Mouse (Mus musculus) monocyte, adult 2 months (primary cell): ENCODE data around the gene Krt5.
"Not testable (repeated sequence)": the region's sequence is repeated elsewhere in the genome, so short reads cannot be mapped to it uniquely, and the experiment has no call there.

Experiments used
- DNase-seq, 2 experiments: peaks; one replicate each; pipeline ENCODE4 v3.0.0; 2022; ENCODE audit warnings: low spot score in 2 of 2, low read depth in 1 of 2

The Krt5 gene

DNA sequence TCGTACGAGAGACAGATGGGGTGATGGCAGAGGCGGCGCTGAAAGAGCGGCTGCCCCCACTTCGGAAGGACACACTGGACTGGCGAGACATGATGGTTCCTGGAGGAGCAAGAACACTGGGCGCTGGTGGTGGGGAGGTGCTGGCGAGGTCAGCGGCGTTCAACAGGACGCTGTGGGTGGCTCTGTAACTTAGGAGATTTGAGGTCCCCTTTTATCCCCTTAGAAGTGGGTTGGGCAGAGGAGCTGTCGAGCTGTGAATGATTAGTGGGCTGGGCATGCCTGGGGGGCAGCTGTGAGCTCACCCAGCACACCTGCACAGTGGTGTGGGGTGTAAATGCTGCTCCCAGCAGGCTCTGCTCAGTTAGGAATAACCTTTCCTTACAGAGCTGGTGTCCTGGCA lies at the start of gene Krt5:
Krt5 (minus strand) TSS at position 179 of the 400 bp plus-strand sequence.
- DNase-seq: no peak

DNA sequence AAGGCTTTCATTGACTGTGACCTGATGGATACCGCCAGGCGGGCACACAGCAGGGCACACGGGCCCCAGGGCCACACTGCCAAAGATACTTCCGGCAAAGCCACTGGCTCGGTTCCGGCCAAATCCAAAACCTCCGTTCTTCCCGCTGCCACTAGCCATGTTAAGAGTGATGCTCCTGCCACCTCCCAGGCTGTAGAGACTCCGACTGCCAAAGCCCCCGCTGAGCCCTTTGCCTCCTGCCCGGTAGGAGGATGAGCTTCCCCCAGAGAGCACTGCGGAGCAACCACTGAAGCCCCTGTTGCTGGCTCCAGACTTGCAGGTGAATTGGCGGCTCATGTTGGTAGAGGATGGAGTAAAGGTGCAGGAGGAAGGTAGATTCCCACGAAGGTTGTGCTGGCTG lies 30.0 kb upstream of the Krt5 start, which contains the start of gene Krt71:
Krt71 (minus strand) TSS at position 399 of the 400 bp plus-strand sequence.
- DNase-seq: no peak

DNA sequence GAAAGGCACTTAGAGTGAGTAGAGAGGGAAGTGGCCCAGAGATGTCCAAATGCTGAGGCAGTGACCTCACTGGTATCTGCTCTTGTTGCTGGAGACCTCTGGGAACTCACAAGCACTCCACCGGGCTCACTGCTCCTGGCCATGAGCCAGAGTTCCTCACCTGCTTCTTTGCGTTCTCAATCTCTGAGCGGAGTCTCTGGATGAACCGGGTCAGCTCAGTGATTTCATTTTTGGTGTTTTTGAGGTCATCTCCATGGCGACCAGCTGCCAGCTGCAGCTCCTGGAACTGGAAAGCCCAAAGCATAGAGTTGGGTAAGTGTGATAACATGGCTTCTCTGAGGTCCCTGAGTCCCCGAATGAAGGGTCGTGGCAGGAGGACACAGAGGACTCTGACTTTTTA lies 25.1 kb upstream of the Krt5 start:
- DNase-seq: no peak

DNA sequence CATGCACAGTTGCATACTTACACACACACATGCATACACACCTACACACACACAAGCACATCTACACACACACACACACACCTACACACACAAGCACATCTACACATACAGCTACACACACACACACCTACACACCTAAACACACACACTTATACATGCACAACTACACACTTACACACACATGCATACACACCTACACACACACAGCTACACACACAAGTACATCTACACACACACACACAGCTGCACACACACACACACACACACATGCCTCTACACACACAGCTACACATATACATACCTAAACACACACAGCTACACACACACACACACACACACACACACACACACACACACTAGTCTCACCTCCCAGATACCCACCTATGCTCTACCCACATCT lies 18.0 kb upstream of the Krt5 start:
- no peak for DNase-seq

DNA sequence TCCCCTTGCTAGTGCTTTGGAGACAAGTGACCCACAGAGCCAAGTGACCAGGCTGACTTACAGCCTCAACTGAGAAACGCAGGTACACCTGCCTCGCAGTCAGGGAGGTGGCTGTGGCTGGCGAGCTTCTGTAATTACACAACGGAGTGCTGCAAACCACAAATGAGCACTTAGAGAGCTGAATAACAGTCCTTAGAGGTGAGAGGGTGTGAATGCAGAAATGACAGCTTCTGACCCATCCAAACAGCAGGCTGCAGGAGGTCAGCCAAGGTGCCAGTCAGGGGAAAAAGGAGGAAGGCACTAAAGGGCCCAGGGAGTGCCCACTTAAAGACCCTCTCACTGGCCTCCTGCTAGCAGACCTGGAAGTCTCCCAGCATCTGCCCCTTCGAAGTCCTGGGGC lies 12.0 kb upstream of the Krt5 start:
- no peak for DNase-seq

DNA sequence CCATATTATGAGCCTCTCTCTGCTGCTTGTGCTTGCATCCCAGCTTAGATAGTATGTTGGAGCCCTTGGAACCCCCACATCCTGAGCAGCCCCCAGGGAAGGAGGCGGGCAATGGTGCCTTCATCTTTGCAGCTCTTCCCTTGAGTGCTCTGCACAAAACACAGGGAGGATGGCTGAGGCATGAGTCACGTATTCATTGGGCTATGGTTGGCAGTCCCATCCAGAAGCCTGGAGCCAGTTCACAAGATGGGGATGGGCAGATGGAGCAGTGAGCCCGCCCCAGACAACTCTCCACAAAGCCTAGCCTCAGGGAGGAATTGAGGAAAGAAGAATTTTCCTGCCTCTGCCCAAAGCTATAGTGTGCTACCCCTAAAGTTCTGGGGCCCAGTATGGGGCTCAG lies 3.1 kb upstream of the Krt5 start:
- no peak for DNase-seq

DNA sequence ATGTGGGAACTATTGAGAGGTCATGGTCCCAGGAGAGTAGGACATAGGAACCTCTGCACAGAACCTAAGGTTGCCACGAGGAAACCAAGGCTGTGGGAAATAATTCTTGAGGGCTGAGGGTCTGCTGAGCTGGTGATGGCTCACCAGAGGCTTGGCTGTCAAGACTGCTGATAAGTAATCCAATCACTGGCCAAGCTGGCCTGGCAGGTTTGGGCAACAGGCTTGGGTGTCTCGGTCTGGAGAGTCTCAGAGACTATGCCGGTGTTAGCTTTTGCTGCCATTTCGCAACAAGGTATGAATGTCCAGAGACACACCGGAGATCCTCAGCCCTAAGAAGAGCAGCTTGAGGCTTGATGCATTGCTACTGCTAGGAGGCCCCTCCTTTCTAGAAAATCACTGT lies 1.7 kb upstream of the Krt5 start:
- DNase-seq: no peak

DNA sequence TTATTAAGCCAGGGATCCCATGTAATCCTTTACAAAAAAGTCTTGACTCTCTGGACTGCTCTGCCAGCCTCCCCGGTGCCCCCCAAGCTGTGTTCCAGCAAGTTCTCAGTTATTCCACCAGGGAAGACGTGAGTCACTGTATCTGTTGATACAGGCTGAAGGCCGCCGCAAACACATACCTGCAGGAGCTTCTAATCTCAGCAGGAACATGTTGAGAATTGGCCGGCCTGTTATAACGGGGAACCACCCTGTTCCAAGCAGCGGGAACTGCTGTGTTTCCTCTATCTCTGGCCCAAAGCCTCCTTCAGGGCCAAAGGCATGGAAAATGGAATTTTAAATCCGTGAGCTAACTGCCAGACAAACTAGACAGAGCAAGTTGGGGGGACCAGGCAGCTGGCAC lies 1.0 kb upstream of the Krt5 start:
- no peak for DNase-seq

DNA sequence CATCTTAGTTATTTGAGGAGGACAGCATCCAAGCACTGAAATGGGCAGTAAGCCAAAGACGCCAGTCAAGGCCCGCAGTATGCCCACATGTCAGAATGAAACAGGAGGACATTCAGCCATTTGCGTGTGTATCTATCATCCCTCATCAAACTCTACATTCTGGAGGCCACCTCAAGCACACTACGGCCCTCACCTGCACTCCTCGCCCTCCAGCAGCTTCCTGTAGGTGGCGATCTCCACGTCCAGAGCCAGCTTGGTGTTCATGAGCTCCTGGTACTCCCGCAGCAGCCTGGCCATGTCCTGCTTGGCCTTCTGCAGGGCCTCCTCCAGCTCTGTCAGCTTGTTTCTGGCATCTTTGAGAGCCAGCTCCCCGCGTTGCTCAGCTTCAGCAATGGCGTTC lies 4.0 kb downstream of the Krt5 start:
- no peak for DNase-seq

DNA sequence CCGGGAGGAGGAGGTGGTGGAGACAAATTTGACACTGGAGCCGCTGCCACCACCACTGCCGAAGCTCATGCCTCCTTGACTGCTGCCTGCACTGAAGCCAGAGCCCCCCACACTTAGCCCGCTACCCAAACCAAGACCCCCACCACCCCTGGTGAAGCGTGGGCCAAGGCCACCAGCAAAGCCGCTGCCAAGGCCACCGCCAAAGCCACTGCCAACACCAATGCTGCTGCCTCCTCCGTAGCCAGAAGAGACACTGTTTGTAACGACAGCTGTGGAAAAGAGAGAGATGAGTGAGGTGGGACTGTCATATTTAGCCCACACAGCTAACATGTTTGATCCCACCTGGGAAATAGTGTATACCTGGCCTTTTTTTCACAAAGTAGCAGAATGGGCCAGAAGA lies 5.2 kb downstream of the Krt5 start:
- DNase-seq: no peak

DNA sequence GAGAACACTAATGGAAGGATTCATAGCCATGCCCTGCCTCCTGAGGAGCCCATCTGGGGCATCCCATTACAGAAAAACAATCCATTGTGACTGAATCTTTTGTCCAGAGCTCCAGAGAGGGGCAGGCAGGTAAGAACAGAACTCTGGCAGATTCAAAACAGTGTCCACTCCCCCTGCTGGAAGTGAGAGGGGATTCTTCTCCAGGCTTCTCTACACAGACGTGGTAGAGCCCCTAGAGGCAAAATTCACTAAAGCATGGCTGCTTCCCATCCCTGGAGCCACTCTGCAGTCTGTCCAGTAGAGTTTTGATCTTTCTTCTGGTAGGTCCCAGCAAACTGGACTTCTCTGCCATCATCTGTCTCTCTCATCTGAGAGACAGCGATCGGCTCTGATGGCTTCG lies 8.6 kb downstream of the Krt5 start:
- DNase-seq: no peak

DNA sequence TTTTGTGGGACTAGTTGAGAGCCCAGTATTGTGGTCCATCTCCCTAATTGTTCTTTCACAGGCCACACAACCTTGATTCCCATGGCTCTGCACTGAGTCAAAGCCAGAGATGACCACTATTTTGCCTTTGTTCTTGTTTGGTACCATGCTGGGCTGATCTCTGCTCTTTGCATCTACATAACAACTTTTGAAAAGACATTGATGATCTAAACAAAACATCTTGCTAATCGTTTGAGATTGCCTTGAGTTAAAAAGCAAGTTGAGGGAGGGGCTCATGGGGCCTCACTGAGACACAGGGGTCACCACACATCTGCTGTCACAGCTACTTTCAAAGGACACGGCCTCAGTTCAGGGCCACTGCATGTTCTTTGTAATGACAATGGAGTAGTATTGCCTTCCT lies 10.3 kb downstream of the Krt5 start:
- no peak for DNase-seq

DNA sequence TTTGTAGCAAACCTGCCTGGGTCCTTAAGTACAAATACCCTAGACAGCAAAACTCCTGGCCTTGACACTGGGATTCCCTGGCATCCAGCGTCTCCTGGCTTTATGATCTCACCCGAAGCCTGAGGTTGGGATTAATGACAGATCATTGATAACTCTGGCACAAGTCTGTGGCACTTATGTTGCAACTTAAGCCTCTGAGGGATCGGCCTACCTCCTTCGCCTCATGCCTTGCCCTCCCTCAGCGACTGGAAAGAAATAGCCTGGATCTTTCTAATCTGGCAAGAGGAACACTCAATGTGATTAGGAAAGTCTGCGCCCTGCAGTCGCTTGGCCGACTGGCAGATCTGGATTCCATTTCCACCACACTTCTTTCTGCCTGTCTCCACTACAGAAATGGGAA lies 12.8 kb downstream of the Krt5 start:
- no peak for DNase-seq

DNA sequence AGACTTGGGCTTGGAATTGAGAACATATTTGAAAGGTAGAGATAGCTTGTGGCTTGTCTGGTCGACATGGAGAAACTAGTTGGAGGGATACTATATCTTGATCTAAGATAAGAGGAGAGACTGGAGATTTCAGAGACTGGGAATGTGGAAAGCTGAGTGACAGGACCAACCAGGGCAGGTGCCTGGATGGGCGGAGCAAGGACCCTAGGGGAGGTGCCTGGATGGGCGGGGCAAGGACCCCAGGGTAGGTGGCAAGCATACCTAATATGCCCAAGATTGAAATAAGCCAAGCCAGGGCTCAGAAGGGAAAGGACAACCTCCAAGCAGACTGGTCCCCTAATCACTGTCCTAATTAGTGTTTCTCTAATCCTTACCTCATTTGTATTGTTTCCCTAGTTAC lies 13.5 kb downstream of the Krt5 start:
- no peak for DNase-seq

DNA sequence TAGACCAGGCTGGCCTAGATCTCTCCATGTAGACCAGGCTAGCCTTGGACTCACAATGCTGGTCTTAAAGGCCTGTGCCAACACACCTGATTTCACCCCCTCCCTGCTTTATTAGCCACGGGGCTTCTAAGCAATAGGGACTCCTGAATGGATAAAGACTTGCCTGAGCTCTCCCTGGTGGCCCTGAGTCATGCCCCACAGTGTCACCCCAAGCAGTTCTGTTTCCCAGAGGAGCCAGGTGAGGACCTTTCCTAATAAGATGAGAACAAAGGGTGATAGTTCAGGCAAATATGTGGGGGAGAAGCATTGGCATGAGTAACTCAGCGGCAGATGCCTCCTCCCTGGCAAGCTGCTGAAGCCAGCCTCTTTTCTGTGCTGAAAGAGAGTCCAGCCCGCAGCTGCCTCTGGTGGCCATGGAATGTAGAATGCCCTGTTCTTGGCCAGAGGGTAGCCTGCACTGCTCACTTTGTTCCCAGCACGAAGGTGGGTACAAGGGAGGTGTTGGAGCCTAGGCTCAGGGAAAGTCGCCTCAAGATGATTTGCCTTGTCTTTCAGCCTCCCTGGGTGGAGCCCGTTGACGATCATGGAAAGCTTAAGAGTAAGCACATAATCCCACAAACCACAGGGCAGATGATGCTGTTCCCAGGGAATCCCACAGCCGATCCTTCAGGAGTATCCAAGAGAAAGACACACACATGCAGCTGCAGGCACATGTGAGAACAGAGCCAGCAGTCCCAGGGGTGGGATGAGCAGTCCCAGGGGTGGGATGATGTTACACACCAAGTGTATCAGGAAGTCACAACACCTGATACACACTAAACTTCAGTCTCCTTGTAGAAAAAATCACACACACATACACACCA lies 15.1 kb downstream of the Krt5 start:
- no peak for DNase-seq

DNA sequence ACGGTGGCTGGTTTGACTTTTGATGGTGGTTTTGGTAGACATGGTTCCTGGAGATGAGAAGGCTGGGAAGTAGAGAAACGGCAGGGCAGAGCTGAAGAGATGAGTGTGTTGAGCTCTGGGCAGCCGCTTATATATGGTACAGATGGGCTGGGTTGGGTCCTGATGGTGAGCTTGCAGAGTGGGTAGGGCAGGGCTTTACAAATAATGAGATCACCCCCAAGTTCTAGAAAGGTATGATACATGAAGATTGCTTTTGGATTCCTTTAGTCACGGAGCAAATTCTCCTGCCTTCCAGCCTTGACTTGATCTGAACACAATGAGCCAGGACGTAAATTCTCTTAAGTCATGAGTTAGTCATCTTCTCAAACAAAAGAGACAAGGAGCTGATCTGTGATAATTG lies 18.5 kb downstream of the Krt5 start, which contains the start of gene Krt6a:
Krt6a (minus strand) TSS at position 101 of the 400 bp plus-strand sequence.
- no peak for DNase-seq

DNA sequence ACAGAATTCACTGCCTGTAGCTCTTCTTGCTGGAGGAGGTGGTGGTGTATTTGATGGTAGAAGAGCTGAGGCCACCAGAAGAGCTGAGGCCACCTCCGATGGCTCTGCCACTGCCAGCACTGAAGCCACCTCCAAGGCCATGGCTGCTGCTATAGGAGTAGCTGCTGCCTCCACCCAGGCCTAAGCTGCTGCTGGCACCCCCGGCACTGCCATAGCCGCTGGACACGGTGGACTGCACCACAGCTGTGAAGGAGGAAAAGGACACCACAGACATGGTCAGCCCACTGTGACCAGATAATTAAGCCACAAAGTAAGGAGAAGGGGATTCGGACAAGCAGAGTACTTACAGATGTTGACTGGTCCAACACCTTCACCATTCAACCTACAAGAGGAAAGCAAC lies 22.2 kb downstream of the Krt5 start:
- DNase-seq: not testable (repeated sequence)

DNA sequence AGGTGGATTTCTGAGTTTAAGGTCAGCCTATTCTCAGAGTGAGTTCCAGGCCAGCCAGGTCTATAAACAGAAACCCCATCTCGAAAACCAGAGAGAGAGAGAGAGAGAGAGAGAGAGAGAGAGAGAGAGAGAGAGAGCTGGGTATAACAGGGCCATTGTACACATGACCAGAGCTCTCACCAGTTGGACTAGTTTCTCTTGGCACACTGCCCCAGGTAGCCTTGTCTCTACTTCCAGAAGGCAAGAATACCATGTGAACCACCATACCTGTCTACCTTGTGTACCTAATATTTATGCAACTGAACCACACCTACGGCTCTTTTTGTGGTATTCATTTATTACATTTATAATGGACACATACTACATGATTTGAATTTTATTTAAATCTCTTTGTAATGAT lies 24.5 kb downstream of the Krt5 start:
- no peak for DNase-seq

DNA sequence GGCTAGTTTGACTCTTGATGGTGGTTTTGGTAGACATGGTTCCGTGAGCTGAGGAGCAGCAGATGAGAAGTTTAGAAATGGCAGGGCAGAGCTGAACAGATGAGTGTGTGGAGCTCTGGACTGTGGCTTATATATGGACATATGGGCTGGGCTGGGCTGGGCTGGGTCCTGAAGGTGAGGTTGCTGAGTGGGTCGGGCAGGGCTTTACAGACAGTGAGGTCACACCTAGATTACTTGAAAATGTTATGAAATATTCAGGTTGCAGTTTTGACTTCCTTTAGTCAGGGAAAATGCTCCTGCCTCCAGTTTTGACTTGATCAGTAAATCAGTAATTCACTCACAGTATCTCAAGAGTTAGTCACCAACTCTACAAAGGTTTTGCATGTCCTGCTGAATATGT lies 32.5 kb downstream of the Krt5 start, which contains the start of gene Krt6b:
Krt6b (minus strand) TSS at position 101 of the 400 bp plus-strand sequence.
- DNase-seq: no peak

DNA sequence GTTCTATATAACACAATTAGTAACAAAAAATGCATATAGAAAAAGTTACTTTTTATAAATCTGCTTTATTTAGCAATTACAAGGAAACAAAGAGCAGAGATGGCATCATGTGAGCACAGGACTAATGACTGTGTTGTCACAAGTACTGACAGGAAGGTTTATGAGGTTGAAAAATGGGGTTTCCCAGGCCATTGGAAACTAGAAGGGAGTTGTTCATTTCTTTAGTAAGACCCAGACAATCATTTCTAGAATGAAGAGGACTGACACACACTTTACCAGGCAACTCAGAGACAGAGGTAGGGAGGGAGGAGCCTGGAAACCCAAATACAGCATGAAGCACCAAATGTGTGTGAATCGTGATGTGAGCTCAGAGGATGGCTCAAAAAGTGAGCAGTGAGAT lies 36.7 kb downstream of the Krt5 start:
- DNase-seq: no peak
